Mouse (Mus musculus): ENCODE results near the gene Tmem108.

The Tmem108 gene

DNA sequence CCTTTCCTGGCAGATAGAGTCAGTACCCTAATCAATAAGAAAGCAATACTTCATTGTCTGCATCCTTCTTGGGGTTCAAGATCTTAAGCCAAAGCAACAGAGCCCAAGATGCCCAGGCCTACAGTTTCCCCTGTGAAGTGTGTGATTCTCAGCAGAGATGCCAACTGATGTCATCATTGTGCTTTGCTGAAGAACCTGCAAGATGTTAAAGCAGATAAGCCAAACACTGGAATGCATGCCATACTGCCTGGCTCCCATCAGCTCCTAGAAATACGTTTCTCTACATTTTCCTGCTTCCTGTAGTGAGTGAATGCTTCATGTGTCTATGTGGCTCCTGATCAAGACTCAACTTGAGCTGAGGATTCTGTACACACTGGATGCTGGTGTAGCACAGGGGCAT is 122.2 kb downstream of the Tmem108 start:
- DNase-seq (ENCODE audit: low read depth in 1 of 2, low spot score in 2 of 2): no peak

DNA sequence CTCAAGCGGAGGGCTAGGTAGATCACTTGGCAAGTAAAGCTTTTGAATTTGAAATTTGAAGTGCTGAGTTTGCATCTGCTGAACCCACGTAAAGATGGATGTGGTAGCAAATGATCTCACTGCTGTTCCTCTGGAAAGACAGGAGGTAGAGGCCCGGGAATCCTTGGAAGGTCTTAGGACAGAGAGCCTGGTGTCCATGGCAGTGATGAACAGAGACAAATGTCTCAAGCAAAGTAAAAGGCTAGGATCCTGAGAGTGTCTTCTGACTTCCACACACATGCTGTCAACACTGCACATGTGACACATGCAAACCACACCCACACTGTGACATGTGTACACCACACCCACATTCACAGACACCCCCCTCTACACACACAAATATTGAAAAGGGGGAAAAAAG is 124.2 kb downstream of the Tmem108 start:
- DNase-seq (ENCODE audit: low read depth in 1 of 2, low spot score in 2 of 2): no peak

DNA sequence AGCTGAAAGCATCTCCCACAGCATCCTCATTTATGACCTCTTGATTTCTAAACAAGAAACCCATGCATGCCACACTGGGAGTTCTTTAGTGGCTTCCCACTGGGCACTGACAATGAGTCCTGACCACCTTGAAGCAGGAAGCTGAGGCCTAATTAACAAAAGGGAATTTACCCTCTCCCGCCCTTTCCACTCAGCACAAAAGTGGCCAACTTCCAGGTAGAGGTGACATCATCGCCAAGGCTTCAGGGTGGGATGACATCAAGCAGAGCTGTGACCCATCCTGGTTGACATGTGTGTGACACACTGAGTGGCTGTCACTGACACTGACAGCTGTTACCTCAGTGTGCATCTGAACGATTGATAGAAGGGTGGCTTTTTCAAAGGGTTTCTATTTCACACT is 124.8 kb downstream of the Tmem108 start:
- no peak for DNase-seq (ENCODE audit: low read depth in 1 of 2, low spot score in 2 of 2)

DNA sequence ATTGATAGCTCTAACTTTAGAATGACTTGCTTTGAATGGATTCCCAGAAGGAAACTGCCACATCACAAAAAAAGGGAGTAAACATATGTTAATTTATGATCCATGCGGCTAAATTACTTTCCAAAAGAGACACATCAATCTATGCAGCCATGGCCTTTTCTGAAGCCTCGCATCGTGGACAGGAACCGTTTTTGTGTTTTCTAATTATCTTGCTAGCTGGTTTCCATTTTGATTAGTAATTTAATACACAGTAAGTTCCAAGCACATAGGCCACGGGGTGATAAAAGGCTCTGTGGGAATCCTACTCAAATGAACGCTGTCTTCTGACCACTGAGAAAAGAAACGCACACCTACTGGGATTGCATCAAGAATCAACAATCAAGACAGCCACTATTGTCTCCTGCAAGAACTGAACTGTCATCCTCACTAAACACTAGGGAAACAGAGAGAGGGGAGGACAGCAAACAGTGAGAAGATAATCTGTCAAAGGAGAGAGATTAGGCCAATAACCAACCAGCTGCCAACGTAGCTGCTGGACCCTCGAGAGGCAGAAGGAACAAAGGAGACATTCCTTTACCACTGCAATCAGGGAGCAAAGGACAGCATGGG is 132.7 kb downstream of the Tmem108 start:
- DNase-seq (ENCODE audit: low read depth in 1 of 2, low spot score in 2 of 2): no peak

DNA sequence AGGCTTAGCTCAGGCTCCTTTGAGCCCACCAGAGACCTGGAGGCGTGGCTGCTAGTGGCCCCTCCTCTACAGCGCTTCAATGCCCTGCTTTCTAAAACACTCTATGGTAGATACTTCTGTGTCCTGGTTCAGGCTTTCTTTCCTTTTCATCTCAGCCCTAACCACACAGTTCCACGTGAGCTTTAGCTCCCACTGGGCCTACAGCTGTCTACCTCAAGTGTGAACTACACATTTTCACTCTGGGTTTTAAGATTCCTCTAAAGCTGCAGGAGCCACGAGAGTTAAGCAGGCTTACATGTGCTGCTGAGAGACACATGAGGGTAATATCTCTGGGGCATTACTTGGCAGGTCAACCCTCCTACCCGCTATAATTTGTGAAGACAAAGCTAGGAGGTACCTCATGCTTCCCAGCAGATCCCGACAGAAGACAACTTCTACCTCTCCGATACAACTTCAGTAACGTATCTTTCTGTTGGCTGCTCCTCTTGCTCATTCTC is 134.2 kb downstream of the Tmem108 start:
- no peak for DNase-seq (ENCODE audit: low read depth in 1 of 2, low spot score in 2 of 2)

DNA sequence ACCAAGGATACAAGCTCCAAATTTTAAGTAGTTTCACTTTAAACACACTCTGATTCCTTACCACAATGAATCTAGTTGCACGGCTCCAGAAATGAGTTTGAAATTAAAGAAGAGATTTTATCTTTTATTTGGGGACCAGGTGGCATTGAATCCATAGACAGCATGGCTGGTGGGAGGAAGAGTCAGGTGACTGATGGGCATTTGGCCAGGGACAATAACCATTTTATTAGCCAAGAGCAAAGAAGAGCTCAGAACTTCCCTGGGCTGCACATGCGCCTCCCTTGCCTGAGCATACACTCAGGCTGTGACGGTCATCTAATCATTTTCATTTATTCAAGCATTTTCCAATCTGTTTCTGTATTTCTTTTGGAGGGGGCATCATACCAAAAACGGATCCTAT is 135.5 kb downstream of the Tmem108 start:
- no peak for DNase-seq (ENCODE audit: low read depth in 1 of 2, low spot score in 2 of 2)

DNA sequence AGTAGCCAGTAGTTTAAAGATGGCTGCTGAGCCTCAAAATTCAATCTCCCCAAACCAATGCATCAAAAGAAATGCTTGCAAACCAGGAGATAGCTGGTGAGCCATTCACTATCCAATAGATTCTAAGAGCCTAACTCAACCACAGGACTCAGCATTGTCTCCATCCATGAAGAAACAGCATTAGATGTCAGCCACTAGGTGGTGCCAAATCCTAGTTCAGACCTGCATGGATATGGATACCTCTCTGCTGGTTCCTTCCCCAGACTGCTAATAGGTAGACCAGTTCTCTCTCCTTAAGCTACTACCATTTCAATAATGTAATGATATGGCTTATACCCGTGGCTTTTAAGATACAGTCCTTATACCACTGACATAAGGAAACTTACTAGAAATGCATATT is 137.0 kb downstream of the Tmem108 start:
- no peak for DNase-seq (ENCODE audit: low read depth in 1 of 2, low spot score in 2 of 2)

DNA sequence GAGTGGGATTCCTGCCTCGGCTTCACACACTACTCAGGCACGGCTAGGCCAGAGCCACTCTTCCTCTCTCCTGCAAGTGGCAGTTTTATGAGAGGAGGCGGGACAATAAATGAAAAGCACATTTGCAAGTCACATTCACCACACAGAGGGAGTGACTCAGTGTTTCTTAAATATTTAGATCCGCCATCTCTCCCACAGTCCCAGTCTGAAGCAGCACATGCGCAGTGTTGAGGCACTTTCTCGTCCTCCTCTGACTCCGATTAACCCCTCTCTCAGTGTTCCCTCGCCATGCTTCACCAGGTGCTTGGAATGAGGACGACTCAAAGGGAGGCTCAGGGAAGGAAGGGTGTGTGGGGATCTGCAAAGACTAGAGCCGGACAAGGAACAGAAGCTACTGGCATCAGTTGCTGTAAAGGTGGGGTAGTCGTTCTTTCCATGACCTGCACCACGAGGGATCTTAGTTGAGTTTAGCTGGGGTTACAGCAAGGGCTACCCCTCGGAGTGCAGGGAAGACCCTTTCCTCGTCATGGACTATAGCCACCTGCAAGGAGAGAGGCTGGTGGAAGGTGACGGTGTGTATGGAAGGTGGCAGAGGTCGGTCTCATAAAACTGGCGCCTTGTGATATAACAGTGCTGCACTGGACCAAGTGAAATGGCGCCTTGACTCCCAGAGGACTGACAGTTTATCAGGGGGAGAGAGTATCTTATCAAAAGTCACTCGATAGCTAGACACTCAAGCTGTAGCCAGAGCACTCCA is 137.9 kb downstream of the Tmem108 start:
- DNase-seq (ENCODE audit: low read depth in 1 of 2, low spot score in 2 of 2): no peak

DNA sequence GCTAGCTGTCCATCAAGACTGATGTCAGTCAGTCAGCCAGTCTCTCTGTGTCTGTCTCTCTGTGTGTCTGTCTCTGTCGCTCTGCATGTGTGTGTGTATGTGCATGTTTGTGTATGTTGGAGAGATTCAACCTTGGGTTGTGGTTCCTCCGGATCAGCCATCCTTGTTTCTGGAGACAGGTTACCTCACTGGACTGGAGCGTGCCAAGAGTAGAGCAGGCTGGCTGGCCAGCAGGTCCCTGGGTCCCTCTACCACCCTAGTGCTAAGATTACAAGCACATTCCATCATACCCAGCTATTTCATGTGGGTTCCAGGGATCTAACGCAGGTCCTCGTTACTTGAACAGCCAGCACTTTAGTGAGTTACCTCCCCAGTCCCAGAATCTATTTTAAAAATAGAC is 138.6 kb downstream of the Tmem108 start:
- no peak for DNase-seq (ENCODE audit: low read depth in 1 of 2, low spot score in 2 of 2)

DNA sequence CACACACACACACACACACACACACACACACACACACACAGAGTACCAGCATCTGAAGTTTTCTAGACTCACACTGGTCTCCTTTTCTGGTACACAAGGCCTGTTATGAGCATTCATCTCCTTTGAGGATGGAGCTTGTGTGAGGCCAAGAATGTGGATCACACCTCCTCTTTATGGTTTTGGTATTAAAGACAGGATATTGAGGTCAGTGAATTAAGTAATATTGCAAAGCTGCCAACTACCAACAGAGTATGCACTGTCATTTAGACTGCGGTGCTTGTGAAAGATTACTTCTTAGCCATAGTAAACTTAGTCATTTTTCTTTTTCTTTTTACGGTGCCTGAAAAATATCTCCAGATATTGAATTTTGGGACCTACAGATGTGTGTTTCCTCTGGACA is 139.8 kb downstream of the Tmem108 start:
- DNase-seq (ENCODE audit: low read depth in 1 of 2, low spot score in 2 of 2): no peak

DNA sequence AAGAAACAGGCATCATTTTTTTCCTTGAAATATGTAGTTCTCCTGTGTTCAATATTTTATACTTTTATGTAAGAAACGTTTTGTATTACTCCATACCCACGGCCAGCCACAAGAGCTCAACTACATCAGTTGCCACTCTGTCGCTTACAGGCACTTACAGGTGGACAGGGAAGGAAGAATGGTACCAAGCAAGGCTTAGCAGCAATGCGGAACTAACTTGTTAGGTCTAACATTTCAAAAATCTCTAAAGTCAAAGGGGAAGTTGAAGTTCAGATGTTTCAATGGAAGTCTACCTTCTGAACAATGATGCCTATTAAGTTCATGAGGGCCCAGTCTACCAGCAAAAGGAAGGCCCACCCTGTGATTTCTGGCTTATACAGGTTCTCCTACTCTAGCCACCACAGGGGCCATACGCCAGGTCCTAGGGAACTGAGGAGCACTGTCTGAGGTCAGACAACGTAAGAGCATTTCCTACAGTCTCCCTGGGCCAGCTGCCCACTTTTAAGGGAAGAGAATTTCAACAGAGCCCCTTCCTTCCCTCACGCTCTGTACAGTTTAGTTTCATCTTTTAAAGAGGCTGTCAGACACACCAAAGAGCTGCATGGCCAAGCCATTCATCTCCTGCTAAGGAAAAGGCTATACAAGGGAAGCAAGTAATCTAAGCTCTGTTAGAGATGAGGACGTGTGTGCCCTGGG is 141.0 kb downstream of the Tmem108 start:
- DNase-seq (ENCODE audit: low read depth in 1 of 2, low spot score in 2 of 2): no peak

DNA sequence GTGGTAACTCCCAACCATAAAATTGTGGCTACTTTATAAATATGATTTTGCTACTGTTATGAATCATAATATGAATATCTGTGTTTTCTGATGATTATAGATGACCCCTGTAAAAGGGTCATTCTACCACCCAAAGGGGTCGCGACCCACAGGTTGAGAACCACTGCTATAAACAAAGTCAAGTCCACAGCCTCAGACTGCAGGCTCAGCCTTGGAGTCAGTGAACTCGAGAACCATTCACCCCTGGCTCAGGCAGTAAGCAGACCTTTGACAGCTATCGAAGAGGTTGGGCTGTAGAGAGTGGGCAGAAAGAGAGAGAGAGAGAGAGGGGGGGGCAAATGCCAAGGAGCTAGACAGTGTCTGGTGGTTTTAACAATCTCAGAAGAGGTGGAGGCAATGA is 147.4 kb downstream of the Tmem108 start:
- DNase-seq (ENCODE audit: low read depth in 1 of 2, low spot score in 2 of 2): no peak

DNA sequence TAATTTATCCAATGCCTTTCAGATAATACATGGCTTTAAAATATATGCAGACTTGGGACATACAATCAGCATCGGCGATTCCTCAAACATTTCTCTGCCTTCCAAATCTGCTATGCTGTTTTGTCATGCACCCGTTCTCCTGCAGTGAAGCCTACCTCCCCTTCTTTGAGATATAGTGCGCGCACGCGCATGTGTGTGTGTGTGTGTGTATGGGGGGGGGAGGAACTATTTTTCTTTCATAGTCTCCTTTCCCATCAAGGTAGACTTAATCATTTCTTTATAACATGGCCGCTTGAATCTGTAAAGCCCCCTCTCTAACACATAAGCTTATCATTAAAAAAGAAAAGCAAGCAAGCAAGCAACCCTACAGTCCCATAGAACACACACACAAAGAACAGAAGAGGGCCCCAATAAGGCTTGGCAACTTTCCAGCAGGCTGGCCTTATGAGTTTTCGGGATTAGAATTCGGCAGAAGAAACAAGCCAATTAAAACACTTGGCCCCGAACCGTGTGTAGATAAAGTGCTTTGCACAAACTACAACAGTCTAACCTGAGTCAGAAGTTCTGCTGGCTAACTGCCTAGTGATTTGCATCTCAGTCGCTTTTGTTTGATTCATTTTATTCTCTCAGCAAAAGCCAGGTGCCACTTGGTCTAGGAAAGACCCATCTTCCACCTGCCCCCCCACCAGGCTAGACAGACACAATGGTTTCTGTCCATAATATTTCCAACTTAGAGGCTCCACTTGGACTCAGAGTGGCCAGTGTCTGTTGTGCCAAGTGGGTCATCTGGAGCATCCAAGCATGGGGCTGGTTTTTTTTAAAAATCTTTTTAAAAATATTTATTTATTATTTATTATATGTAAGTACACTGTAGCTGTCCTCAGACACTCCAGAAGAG is 153.2 kb downstream of the Tmem108 start:
- no peak for DNase-seq (ENCODE audit: low read depth in 1 of 2, low spot score in 2 of 2)

DNA sequence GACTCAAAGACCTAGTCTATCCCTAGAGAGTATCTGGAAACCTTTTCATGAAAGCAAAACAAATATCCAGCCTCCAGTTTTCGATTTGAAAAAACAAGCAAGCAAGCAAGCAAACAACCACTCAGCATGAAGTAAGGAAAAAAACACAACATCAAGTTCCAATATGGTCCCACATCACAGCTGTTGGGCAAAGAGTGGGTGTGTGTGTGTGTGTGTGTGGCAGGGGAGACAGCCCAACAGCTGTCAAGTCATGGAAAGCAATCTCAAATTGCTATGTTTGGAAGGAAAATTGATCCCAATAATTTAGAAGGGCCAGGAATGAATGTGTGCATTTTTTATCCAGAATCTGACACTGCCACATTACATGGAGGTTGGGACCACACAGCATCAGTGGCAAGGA is 155.6 kb downstream of the Tmem108 start:
- no peak for DNase-seq (ENCODE audit: low read depth in 1 of 2, low spot score in 2 of 2)

DNA sequence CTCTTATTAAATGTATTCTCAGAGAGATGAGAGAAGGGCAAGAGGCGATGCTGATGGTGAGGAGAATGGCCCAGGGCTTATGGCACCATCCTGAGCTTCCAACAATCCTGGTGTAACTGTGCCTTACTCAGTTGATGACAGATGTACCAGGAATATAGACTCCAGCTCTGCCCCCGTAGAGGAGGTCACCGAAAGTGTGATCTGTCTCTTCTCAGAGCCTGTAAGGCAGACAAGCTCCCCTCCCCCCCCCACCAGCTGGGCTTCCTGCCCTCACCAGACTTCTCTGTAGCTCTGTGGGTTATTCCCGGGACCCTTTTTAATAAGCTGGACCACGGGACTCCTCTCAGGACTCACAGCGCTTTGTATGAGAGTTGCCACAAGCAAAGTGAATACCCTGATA is 157.8 kb downstream of the Tmem108 start:
- DNase-seq (ENCODE audit: low read depth in 1 of 2, low spot score in 2 of 2): no peak

DNA sequence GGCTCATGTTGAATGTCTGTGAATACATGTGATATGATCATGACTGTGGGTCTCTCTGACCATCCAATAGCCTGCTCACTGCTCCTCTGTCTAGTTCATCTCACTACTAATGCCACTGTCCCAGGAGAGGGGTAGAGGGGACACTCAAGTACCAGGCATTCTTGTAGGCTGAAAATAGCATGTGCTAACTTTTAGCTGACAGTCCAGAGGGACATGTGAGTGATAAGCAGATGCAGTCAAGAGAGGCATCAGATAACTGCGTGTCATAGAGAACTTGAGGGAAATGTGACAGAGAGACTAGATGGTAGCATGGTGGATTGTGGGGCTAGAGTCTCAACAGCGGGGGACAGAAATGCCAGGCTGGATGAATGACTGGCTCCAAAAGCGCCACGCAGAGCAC is 159.8 kb downstream of the Tmem108 start:
- no peak for DNase-seq (ENCODE audit: low read depth in 1 of 2, low spot score in 2 of 2)

DNA sequence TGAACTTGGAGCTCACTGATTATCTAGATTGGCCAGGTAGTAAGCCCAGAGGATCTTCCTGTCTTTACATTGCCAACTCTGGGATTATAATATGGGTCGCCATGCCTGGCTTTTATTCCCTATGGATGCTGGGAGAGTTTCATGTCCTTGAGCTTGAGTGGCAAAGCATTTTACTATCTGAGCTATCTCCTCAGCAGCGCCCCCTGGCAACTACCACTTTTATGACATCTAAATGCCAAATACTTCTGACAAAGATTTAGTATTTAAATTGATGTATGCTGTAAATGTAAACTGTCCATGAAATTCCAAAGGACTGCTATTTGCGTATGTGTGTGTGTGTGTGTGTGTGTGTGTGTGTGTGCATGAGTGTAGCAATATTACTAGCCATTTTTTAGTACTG is 160.8 kb downstream of the Tmem108 start:
- DNase-seq (ENCODE audit: low read depth in 1 of 2, low spot score in 2 of 2): no peak

DNA sequence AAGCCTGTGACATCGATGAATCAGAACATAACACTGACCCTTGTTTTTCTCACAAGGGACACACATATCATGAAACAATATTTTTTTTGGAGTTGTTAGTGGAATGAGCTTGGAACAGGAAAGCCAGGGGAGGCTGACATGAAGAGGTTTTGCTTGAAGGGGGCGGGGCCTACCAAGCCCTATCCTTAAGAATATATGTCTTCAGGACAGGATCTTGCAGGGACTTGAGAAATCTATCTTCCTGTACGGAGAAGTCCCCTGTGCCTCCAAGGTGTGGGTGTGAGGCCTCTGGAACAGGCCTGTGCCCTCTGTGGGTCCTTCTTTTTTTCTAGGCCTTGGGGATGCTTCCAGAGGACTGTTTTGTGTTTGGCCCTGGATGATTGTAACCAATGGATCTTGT is 161.7 kb downstream of the Tmem108 start:
- DNase-seq (ENCODE audit: low read depth in 1 of 2, low spot score in 2 of 2): no peak

DNA sequence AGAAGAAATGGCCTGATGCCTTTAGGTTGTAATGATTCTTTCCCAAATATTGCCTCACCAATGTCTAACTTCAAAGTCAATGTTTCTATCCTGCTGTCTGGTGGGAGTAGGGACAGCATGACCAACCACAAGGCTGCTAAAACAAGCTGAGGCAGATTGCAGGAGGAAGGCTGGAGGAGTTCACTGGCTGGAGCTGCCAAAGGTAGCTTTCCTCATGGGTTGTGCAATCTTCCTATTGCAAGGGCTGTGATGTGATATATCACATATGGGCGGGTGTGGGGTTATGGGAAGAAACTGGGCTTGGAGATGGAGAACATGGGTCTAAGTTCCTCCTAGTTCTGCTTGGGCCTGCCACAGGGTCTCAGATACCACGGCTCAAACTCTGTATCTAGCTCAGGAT is 163.8 kb downstream of the Tmem108 start:
- DNase-seq (ENCODE audit: low read depth in 1 of 2, low spot score in 2 of 2): no peak

DNA sequence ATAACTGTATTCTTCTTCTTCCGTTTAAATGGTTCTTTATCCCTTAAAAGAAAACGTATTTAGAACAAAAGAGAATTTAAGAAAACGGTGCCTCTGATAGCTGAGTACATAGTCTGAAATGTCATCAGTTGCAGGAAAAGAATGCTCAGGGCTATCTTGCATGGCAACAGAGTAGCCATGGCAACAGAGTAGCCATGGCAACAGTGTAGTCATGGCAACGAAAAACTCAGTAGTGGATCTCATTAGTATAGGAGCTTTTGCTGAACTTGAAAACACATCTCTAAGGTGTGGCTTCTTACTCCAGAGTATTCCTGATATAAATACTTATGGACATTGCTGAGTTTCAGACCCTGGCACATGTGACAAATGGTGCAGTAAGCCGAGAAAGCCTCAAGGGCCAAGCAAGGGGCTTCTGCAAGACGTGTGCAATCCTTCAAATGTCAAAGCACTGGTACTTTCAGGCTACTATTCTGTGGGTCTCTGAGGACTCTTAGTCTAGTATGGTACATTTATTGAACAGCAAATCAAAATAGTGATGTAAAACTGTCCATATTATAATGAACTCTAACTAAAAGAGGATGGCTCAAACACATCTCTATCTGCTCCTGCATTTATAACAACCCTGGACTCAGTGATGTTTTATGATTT is 166.3 kb downstream of the Tmem108 start:
- no peak for DNase-seq (ENCODE audit: low read depth in 1 of 2, low spot score in 2 of 2)
